Mouse (Mus musculus): ENCODE measurements around the gene Sept4.

Sept4 gene

GRCm38 (mm10) chr11:87568255-87568953, at the start of gene Sept4:
Sept4 (plus strand) TSS chr11:87568903.
- no peak for DNase-seq

GRCm38 (mm10) chr11:87519260-87519659, 49.4 kb upstream of the Sept4 start:
- no peak for DNase-seq

GRCm38 (mm10) chr11:87523466-87523865, 45.2 kb upstream of the Sept4 start:
- DNase-seq = no peak

- no peak for DNase-seq
These were observed 44.7 kb upstream of the Sept4 start for GRCm38 (mm10) chr11:87523967-87524366.

- DNase-seq = no peak
These were observed 43.9 kb upstream of the Sept4 start for GRCm38 (mm10) chr11:87524780-87525179.

GRCm38 (mm10) chr11:87527364-87527763, 41.3 kb upstream of the Sept4 start:
- no peak for DNase-seq

GRCm38 (mm10) chr11:87527990-87528389, 40.7 kb upstream of the Sept4 start:
- no peak for DNase-seq

- no peak for DNase-seq
These were observed 37.0 kb upstream of the Sept4 start for GRCm38 (mm10) chr11:87531695-87532094.

GRCm38 (mm10) chr11:87542285-87542684, 26.4 kb upstream of the Sept4 start:
- no peak for DNase-seq

GRCm38 (mm10) chr11:87542906-87543305, 25.8 kb upstream of the Sept4 start:
- no peak for DNase-seq

GRCm38 (mm10) chr11:87553342-87553741, 15.4 kb upstream of the Sept4 start:
- DNase-seq = no peak

GRCm38 (mm10) chr11:87554386-87554785, 14.3 kb upstream of the Sept4 start:
- no peak for DNase-seq

GRCm38 (mm10) chr11:87555106-87555703, 13.5 kb upstream of the Sept4 start:
- DNase-seq = no peak

GRCm38 (mm10) chr11:87561208-87561607, 7.5 kb upstream of the Sept4 start:
- DNase-seq = no peak

- DNase-seq = no peak
These were observed 2.2 kb upstream of the Sept4 start, which contains the start of gene Gm11492 for GRCm38 (mm10) chr11:87566501-87566900. Gm11492 (plus strand) TSS chr11:87566653.

- DNase-seq = no peak
These were observed 2.0 kb downstream of the Sept4 start for GRCm38 (mm10) chr11:87570743-87571142.

- no peak for DNase-seq
These were observed 2.8 kb downstream of the Sept4 start for GRCm38 (mm10) chr11:87571361-87571950.

- no peak for DNase-seq
These were observed 5.0 kb downstream of the Sept4 start for GRCm38 (mm10) chr11:87573751-87574150.

GRCm38 (mm10) chr11:87574520-87575180, 5.9 kb downstream of the Sept4 start:
- no peak for DNase-seq

- DNase-seq = peak; percentile 70
These were observed 9.0 kb downstream of the Sept4 start for GRCm38 (mm10) chr11:87577601-87578248.

- peak; percentile 65 for DNase-seq
These were observed 9.7 kb downstream of the Sept4 start for GRCm38 (mm10) chr11:87578249-87578962.

- DNase-seq = peak; percentile 55
These were observed 10.4 kb downstream of the Sept4 start for GRCm38 (mm10) chr11:87578963-87579601.
